Mouse (Mus musculus) embryonic facial prominence, embryonic 13.5 days (tissue): ENCODE measurements at regions not wholly inside any gene's neighbourhood (a gene's known extent, or its start where the extent isn't known, plus 50 kb on each side); places are given as distances from the start of the nearest gene placed in this dataset.

Experiments used
- ATAC-seq: fragments of 200-750 bp; cut with Nextera tagmentation; 2 replicates; pipeline ENCODE4 v1.8.0; 2017; ENCODE audit warnings: low read depth; ENCODE audit not compliant: insufficient number of reproducible peaks, insufficient read depth, low FRiP score, low TSS enrichment
- H3K27ac ChIP-seq: fragments of 300-500 bp; sonication (generic); 2 replicates; pipeline ENCODE4 v1.5.1; 2015; ENCODE audit warnings: moderate library complexity, mild to moderate bottlenecking, inconsistent platforms
- H3K27me3 ChIP-seq: fragments of 300-500 bp; sonication (generic); 2 replicates; pipeline ENCODE4 v1.6.1; 2015; ENCODE audit warnings: mild to moderate bottlenecking, inconsistent platforms
- H3K36me3 ChIP-seq: fragments of 300-500 bp; sonication (generic); 2 replicates; pipeline ENCODE4 v1.6.1; 2015; ENCODE audit warnings: mild to moderate bottlenecking, inconsistent platforms
- H3K4me1 ChIP-seq: fragments of 300-500 bp; sonication (generic); 2 replicates; pipeline ENCODE4 v1.6.1; 2015; ENCODE audit warnings: inconsistent platforms
- H3K4me2 ChIP-seq: fragments of 300-500 bp; sonication (generic); 2 replicates; pipeline ENCODE4 v1.6.1; 2015; ENCODE audit warnings: moderate library complexity, mild to moderate bottlenecking, inconsistent platforms
- H3K4me3 ChIP-seq: fragments of 300-500 bp; sonication (generic); 2 replicates; pipeline ENCODE4 v1.5.1; 2015; ENCODE audit warnings: mild to moderate bottlenecking, inconsistent platforms
- H3K9ac ChIP-seq: fragments of 300-500 bp; sonication (generic); 2 replicates; pipeline ENCODE4 v1.6.1; 2015; ENCODE audit warnings: mild to moderate bottlenecking, inconsistent platforms
- H3K9me3 ChIP-seq: fragments of 300-500 bp; sonication (generic); 2 replicates; pipeline ENCODE4 v1.6.1; 2016; ENCODE audit warnings: inconsistent platforms
- WGBS: fragments of 180-500 bp; shearing (Covaris S2); methylation state at CpG from one replicate; pipeline ENCODE4 v1.1.7; 2015; ENCODE audit warnings: mixed read lengths; 5-methylcytosine and 5-hydroxymethylcytosine counted together

DNA sequence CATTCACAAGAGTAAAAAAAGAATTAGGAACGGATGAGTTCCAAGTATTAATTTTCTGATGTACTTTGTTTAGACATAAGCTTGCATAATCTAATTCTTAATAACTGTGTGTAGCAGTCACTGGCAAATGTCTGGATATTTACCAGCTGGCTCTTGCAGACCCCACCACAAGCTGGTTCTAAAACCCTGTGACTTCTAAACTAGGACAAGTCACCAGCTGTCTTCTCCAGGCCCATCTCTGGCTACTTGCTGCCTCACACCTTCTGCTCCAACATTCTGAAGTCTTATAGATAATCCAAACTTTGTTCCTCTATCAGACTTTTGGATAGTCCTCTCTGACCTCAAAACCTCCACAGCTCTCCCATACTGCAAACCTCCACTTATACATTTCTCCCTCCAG is 189.9 kb upstream of the Rhobtb1 start:
- no peak for ATAC-seq
- no peak overlapping the region for H3K27ac ChIP-seq
- H3K4me2 ChIP-seq = no peak overlapping the region
- H3K36me3 ChIP-seq = no peaks in the 10 kb centered on the region
- no peak overlapping the region for H3K9ac ChIP-seq
- no peaks in the 10 kb centered on the region for H3K9me3 ChIP-seq
- H3K4me1 ChIP-seq = no peaks in the 10 kb centered on the region
- WGBS = 78% methylated on average over 1 of the region's 1 CpGs
- no peaks in the 10 kb centered on the region for H3K27me3 ChIP-seq
- no peak overlapping the region for H3K4me3 ChIP-seq

DNA sequence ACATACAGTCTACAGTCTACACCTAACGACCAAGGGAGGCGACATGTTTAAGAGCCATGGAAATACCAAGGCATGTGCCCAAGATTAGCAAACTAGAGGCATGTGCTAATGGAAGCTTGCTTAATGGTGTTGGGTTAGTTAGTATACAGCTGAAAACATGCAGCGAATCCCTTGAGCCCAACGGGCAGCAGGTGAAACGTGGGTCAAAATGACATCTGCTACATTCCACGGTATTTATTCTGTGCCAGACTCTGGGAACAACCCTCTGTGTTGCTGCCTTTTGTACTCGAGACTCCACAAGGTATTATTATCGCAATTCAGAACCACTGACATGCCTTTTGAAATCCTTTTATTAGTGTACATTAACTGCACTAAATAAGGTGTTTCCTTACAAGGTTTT is 188.1 kb upstream of the Rhobtb1 start:
- 70% methylated on average over 8 of the region's 8 CpGs for WGBS
- Histone ChIP-seq H3K9me3 (no peaks in the 10 kb centered on the region), H3K9ac (no peak overlapping the region), H3K27me3 (no peaks in the 10 kb centered on the region), H3K27ac (no peak overlapping the region), H3K4me2 (no peak overlapping the region), H3K4me3 (no peak overlapping the region), H3K36me3 (no peaks in the 10 kb centered on the region), H3K4me1 (no peaks in the 10 kb centered on the region)
- ATAC-seq = no peak

GRCm38 (mm10) chr10:68965271-68965670 is 186.0 kb upstream of the Rhobtb1 start:
- ATAC-seq = no peak
- no peaks in the 10 kb centered on the region for H3K4me1 ChIP-seq

GRCm38 (mm10) chr10:68967976-68968968 is 183.0 kb upstream of the Rhobtb1 start:
- ATAC-seq = no peak
- Histone ChIP-seq H3K9ac (no peak overlapping the region), H3K9me3 (no peaks in the 10 kb centered on the region), H3K4me3 (no peak overlapping the region), H3K27ac (no peak overlapping the region), H3K27me3 (no peaks in the 10 kb centered on the region), H3K4me2 (no peak overlapping the region), H3K4me1 (no peaks in the 10 kb centered on the region), H3K36me3 (no peaks in the 10 kb centered on the region)
- WGBS = 72% methylated on average over 15 of the region's 15 CpGs

More at GRCm38 (mm10) chr10:68965271-68965670, 186.0 kb upstream of the Rhobtb1 start:
- H3K36me3 ChIP-seq = no peaks in the 10 kb centered on the region
- no peak overlapping the region for H3K27ac ChIP-seq
- 94% methylated on average over 1 of the region's 1 CpGs for WGBS
- no peak overlapping the region for H3K9ac ChIP-seq
- H3K4me2 ChIP-seq = no peak overlapping the region
- no peak overlapping the region for H3K4me3 ChIP-seq
- no peaks in the 10 kb centered on the region for H3K27me3 ChIP-seq
- H3K9me3 ChIP-seq = no peaks in the 10 kb centered on the region

DNA sequence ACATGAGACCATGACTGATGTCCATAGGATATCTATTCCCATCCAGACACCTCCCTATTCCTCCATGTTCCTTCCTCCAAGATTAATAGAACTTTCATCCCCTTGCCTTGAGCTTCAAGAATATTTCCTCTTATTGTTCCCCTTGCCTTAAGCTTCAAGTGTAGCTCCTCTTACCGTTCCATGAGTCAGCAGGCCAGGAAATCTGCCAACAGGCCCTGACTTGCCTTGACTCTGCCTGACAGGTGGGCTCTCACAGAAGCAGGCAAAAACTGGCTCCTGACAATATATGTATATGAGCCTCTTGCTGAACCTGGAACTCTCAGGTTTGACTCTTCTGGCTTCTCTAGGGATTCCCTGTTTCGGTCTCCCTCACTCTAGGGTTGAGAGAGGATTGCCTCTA is 180.7 kb upstream of the Rhobtb1 start:
- no peaks in the 10 kb centered on the region for H3K36me3 ChIP-seq
- no peaks in the 10 kb centered on the region for H3K27me3 ChIP-seq
- ATAC-seq = no peak
- 81% methylated on average over 2 of the region's 2 CpGs for WGBS
- no peak overlapping the region for H3K4me2 ChIP-seq
- no peak overlapping the region for H3K9ac ChIP-seq
- no peak overlapping the region for H3K4me3 ChIP-seq
- no peak overlapping the region for H3K27ac ChIP-seq
- H3K9me3 ChIP-seq = no peaks in the 10 kb centered on the region
- no peaks in the 10 kb centered on the region for H3K4me1 ChIP-seq

- no peak overlapping the region for H3K4me2 ChIP-seq
- H3K4me1 ChIP-seq = no peaks in the 10 kb centered on the region
- no peaks in the 10 kb centered on the region for H3K36me3 ChIP-seq
- ATAC-seq = no peak
- H3K27ac ChIP-seq = no peak overlapping the region
- H3K9me3 ChIP-seq = no peaks in the 10 kb centered on the region
- no peaks in the 10 kb centered on the region for H3K27me3 ChIP-seq
- 60% methylated on average over 7 of the region's 7 CpGs for WGBS
- no peak overlapping the region for H3K4me3 ChIP-seq
- no peak overlapping the region for H3K9ac ChIP-seq
These were observed 176.5 kb upstream of the Rhobtb1 start for GRCm38 (mm10) chr10:68974771-68975170.

GRCm38 (mm10) chr10:68976443-68977025 is 174.7 kb upstream of the Rhobtb1 start:
- Histone ChIP-seq H3K4me3 (no peak overlapping the region), H3K9me3 (no peaks in the 10 kb centered on the region), H3K27ac (no peak overlapping the region), H3K4me1 (no peaks in the 10 kb centered on the region), H3K9ac (no peak overlapping the region), H3K36me3 (no peaks in the 10 kb centered on the region), H3K4me2 (no peak overlapping the region), H3K27me3 (no peaks in the 10 kb centered on the region)
- WGBS = 51% methylated on average over 10 of the region's 10 CpGs
- peak; percentile 74 for ATAC-seq

DNA sequence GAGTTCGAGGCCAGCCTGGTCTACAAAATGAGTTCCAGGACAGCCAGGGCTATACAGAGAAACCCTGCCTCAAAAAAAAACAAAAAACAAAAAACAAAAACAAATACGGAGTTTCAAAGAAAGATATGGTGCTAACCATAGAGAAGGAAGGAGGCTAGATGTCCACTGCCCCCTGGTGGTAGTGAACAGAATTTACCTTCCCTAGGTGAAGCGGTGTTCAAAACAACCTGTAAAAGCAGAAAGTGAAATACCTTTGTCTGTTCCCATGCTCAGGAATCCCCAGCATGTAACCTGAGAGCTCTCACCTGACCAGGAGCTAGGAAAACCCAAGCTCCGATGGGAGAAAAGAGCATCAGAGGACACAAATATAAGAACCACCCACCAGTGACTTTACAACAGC is 173.1 kb upstream of the Rhobtb1 start:
- ATAC-seq = no peak
- Histone ChIP-seq H3K36me3 (no peaks in the 10 kb centered on the region), H3K27me3 (no peaks in the 10 kb centered on the region), H3K4me3 (no peak overlapping the region), H3K9ac (no peak overlapping the region), H3K27ac (no peak overlapping the region), H3K9me3 (no peaks in the 10 kb centered on the region), H3K4me2 (no peak overlapping the region), H3K4me1 (no peaks in the 10 kb centered on the region)
- WGBS = 54% methylated on average over 4 of the region's 4 CpGs

- no peak for ATAC-seq
- Histone ChIP-seq H3K27me3 (no peaks in the 10 kb centered on the region), H3K4me1 (no peaks in the 10 kb centered on the region), H3K9me3 (no peaks in the 10 kb centered on the region), H3K4me3 (no peak overlapping the region), H3K36me3 (no peaks in the 10 kb centered on the region), H3K9ac (no peak overlapping the region), H3K4me2 (no peak overlapping the region), H3K27ac (no peak overlapping the region)
- WGBS = 78% methylated on average over 7 of the region's 7 CpGs
These were observed 171.3 kb upstream of the Rhobtb1 start for GRCm38 (mm10) chr10:68979949-68980348.

DNA sequence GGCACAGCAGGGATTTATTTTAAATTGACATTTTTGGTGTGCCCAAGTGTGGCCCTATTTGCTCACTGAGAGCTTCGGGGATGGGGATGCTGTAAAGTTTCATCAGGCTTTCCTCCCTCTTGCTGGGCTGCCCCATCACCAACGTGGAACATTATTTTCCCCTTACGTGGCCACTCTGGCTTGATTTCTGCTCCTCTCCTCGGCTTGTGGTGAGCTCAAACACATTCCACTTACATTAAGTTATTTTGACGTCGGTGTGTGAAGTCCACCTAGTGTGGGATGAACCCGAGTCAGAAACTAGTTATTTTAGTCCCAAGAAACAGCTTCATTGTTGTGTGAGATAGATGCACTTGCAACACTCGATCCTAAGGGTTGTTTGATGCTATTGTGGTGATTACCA is 168.9 kb upstream of the Rhobtb1 start:
- no peak overlapping the region for H3K27ac ChIP-seq
- no peak for ATAC-seq
- H3K9me3 ChIP-seq = no peaks in the 10 kb centered on the region
- H3K27me3 ChIP-seq = no peaks in the 10 kb centered on the region
- no peaks in the 10 kb centered on the region for H3K36me3 ChIP-seq
- no peak overlapping the region for H3K4me2 ChIP-seq
- WGBS = 80% methylated on average over 8 of the region's 8 CpGs
- peaks cover 3% of the 10 kb centered on the region; the same call in 1 of the 2 replicates for H3K4me1 ChIP-seq
- no peak overlapping the region for H3K4me3 ChIP-seq
- no peak overlapping the region for H3K9ac ChIP-seq

GRCm38 (mm10) chr10:68990584-68990983 is 160.7 kb upstream of the Rhobtb1 start:
- Histone ChIP-seq H3K27ac (no peak overlapping the region), H3K4me3 (no peak overlapping the region), H3K9me3 (no peaks in the 10 kb centered on the region), H3K4me2 (no peak overlapping the region), H3K9ac (no peak overlapping the region), H3K4me1 (peaks cover 41% of the 10 kb centered on the region), H3K27me3 (no peaks in the 10 kb centered on the region), H3K36me3 (no peaks in the 10 kb centered on the region)
- WGBS = 72% methylated on average over 6 of the region's 6 CpGs
- no peak for ATAC-seq

DNA sequence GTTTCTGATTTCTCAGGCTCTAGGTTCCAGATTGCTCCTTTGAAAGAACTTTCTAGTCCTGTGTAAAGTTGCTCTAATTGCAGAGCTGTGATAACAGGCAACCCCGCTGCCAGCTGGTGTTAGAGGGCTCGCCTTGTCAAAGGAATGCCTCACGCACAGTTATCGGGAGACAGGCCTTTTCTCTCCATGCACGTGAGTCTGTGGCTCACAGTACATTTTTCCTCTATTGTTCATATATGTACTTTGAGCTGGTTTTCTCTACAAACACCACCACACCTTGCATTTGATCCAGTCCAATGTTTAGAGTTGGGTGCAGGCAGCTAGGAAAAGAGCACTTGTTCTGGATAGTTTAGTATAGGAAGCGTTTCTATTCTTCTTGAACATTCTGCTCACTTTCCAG is 151.6 kb upstream of the Rhobtb1 start:
- ATAC-seq = no peak
- no peaks in the 10 kb centered on the region for H3K27me3 ChIP-seq
- H3K9ac ChIP-seq = no peak overlapping the region
- no peak overlapping the region for H3K4me3 ChIP-seq
- H3K36me3 ChIP-seq = 0 out of 2 replicates have a peak, but pooled peaks cover 3% of the 10 kb centered on the region
- H3K27ac ChIP-seq = no peak overlapping the region
- H3K9me3 ChIP-seq = peaks cover 3% of the 10 kb centered on the region; the same call in 1 of the 2 replicates
- 90% methylated on average over 6 of the region's 6 CpGs for WGBS
- no peak overlapping the region for H3K4me2 ChIP-seq
- H3K4me1 ChIP-seq = no peaks in the 10 kb centered on the region
